In the genomic region with DNA sequence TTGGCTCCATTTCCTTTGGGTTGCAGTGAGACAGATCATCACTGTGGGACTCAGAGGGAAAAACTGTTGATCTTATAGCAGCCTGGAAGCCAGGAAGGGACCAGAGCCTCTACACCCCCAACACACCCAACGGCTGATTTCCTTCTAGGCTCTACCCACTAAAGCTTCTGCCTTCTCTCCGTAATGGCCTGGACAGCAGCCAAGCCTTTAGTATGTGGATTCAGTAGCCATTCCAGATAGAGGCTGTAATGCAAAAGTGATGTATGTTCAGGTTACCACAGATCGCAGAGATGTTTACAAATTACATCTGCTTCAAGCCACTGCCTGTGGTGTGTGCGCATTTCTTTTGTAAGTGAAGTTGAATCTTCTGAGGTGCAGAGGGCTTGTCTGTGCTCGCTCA, we compare ENCODE assay signal across 23 mouse cellular contexts. TPM values are rescaled to one million over a fixed set of nuclear protein-coding genes. Genes with fewer than 3 reads are reported as not detected.
A peak's percentile ranks its signal among the peaks of the same experiment; 100 is the strongest.
DNase-seq lines count a peak whose midpoint lies in the region; ATAC-seq and TF ChIP-seq lines count a peak whose summit lies in the region.
"Had no signal": no experiment of that assay in that cellular context is flagged by ENCODE, and none has a peak within 500 bp of the region (broad histone marks: within the 10 kb centered on the region; RNA-seq: fewer than 3 reads in every experiment).

No protein-coding gene starts in this region.

- H3K4me2 ChIP-seq in stomach, postnatal 0 days (replicated peaks; ENCODE audit: low read depth) = no peak overlapping the region
- no peak overlapping the region for H3K4me2 ChIP-seq in neural tube, embryonic 15.5 days
- H3K4me2 ChIP-seq: forebrain, embryonic 12.5 days; heart, embryonic 15.5 days; hindbrain, embryonic 13.5 days had no signal

- whole genome bisulfite sequencing in spleen, adult 2 months = 59% methylated on average over 5 of the region's 5 CpGs
- WGBS in stomach, postnatal 0 days = 27% methylated on average over 5 of the region's 5 CpGs
- WGBS in neural tube, embryonic 15.5 days = 69% methylated on average over 5 of the region's 5 CpGs

- peaks cover 13% of the 10 kb centered on the region for H3K36me3 ChIP-seq in spleen, adult 2 months (ENCODE audit: control insufficient read depth, insufficient read depth, low read length)
- no peaks in the 10 kb centered on the region for H3K36me3 ChIP-seq in stomach, postnatal 0 days (ENCODE audit: control insufficient read depth, insufficient read depth, low read length)
- no peaks in the 10 kb centered on the region for H3K36me3 ChIP-seq in neural tube, embryonic 15.5 days
- H3K36me3 ChIP-seq: forebrain, embryonic 12.5 days; G1E; heart, embryonic 10.5 days; heart, embryonic 15.5 days; hindbrain, embryonic 13.5 days had no signal

- H3K9ac ChIP-seq in stomach, postnatal 0 days (ENCODE audit: low read length) = no peak overlapping the region
- H3K9ac ChIP-seq in neural tube, embryonic 15.5 days (replicated peaks) = no peak overlapping the region
- H3K9ac ChIP-seq: forebrain, embryonic 12.5 days; forebrain, postnatal 0 days; heart, embryonic 15.5 days; hindbrain, embryonic 13.5 days had no signal

- peak overlapping the region; percentile 39 for H3K27ac ChIP-seq in spleen, adult 2 months (ENCODE audit: insufficient read depth, low read length)
- no peak overlapping the region for H3K27ac ChIP-seq in stomach, postnatal 0 days (replicated peaks)
- H3K27ac ChIP-seq in neural tube, embryonic 15.5 days (replicated peaks) = no peak overlapping the region
- H3K27ac ChIP-seq: forebrain, embryonic 12.5 days; heart, embryonic 10.5 days; hindbrain, embryonic 13.5 days; hindbrain, postnatal 0 days had no signal

- TF ChIP-seq EP300 in stomach, postnatal 0 days (optimal IDR thresholded peaks at IDR 0.05) = no peak

- peaks cover 39% of the 10 kb centered on the region for H3K4me1 ChIP-seq in spleen, adult 2 months (ENCODE audit: control insufficient read depth, insufficient read depth, insufficient read length)
- H3K4me1 ChIP-seq in stomach, postnatal 0 days (replicated peaks; ENCODE audit: control insufficient read depth, insufficient read depth) = peaks cover 3% of the 10 kb centered on the region; the same call in 1 of the 2 replicates
- peaks cover 27% of the 10 kb centered on the region for H3K4me1 ChIP-seq in neural tube, embryonic 15.5 days

- H3K27me3 ChIP-seq in spleen, adult 2 months (ENCODE audit: control insufficient read depth, insufficient read depth, low read length) = no peaks in the 10 kb centered on the region
- peaks cover 3% of the 10 kb centered on the region; the same call in 1 of the 2 replicates for H3K27me3 ChIP-seq in stomach, postnatal 0 days (ENCODE audit: control insufficient read depth, insufficient read depth, low read length)
- peaks cover 28% of the 10 kb centered on the region for H3K27me3 ChIP-seq in neural tube, embryonic 15.5 days (replicated peaks)

- TF ChIP-seq POLR2A in spleen, adult 2 months (IDR thresholded peaks at IDR 0.05; ENCODE audit: low read depth, low read length) = no peak

- TF ChIP-seq CTCF in spleen, adult 2 months (IDR thresholded peaks at IDR 0.05; ENCODE audit: extremely low read depth, insufficient read depth, insufficient read length, insufficient replicate concordance) = no peak
- TF ChIP-seq CTCF in stomach, postnatal 0 days (IDR thresholded peaks at IDR 0.05; ENCODE audit: low read depth) = no peak

- no peak overlapping the region for H3K4me3 ChIP-seq in spleen, adult 2 months (ENCODE audit: extremely low read depth, insufficient read depth, insufficient read length)
- no peak overlapping the region for H3K4me3 ChIP-seq in stomach, postnatal 0 days (ENCODE audit: low read depth, low read length)
- no peak overlapping the region for H3K4me3 ChIP-seq in neural tube, embryonic 15.5 days (replicated peaks)
- H3K4me3 ChIP-seq: forebrain, embryonic 12.5 days; heart, embryonic 10.5 days; heart, embryonic 15.5 days; hindbrain, embryonic 13.5 days had no signal

- H3K9me3 ChIP-seq in stomach, postnatal 0 days (ENCODE audit: control insufficient read depth, low read length) = no peaks in the 10 kb centered on the region
- no peaks in the 10 kb centered on the region for H3K9me3 ChIP-seq in neural tube, embryonic 15.5 days (replicated peaks)
- H3K9me3 ChIP-seq: forebrain, embryonic 12.5 days; heart, embryonic 10.5 days; heart, embryonic 15.5 days; hindbrain, embryonic 13.5 days had no signal

- no peak for ATAC-seq in cerebellum, adult (ENCODE audit: insufficient number of reproducible peaks, low FRiP score, low TSS enrichment)
- no peak for ATAC-seq in stomach, postnatal 0 days (ENCODE audit: low FRiP score, low TSS enrichment)
- ATAC-seq in neural tube, embryonic 15.5 days (ENCODE audit: low FRiP score) = no peak
- ATAC-seq: CD4-positive, CD25-positive, alpha-beta regulatory T cell, adult 4 months; forebrain, postnatal 0 days had no signal

- peak; percentile 11 to 24 for DNase-seq in cerebellum, postnatal 14 days
- peak; percentile 22 for DNase-seq in kidney, postnatal 10 days
- DNase-seq in kidney, adult 11 months = no peak
- no peak for DNase-seq in spleen, adult 2 months (ENCODE audit: low read depth in 1 of 2, low spot score in 2 of 2)
- DNase-seq in spleen, postnatal 14 days (ENCODE audit: low spot score in 2 of 2) = no peak
- peak; percentile 18 for DNase-seq in stomach, postnatal 0 days (ENCODE audit: low spot score)
- DNase-seq: adrenal gland, postnatal 10 days; cerebellum, adult 18-20 months; cerebellum, adult 9-11 months; forebrain, postnatal 0 days; gastrocnemius, postnatal 14 days; heart, adult 18-20 months; heart, postnatal 14 days had no signal

RNA-seq across cellular contexts. Expression of a gene that starts 3.1 kb away (rescaled TPM):
- polyA plus RNA-seq in spleen, adult 2 months (2012; rRNA removed) = 5,504 and 8,483 TPM in 2 replicates
- 19.3 and 20.1 TPM in 2 replicates for polyA plus RNA-seq in stomach, postnatal 0 days (2015; fragmentation: Nextera tagmentation; extraction: Ambion mirVana)
- polyA plus RNA-seq in neural tube, embryonic 15.5 days (2015; fragmentation: Nextera tagmentation; extraction: Ambion mirVana) = 1.4 and 189 TPM in 2 replicates

RNA-seq across cellular contexts. Expression of a gene that starts 21.8 kb away (rescaled TPM):
- 318 and 334 TPM in 2 replicates for polyA plus RNA-seq in spleen, adult 2 months (2012; rRNA removed)
- 0.13 and 0.16 TPM in 2 replicates for polyA plus RNA-seq in stomach, postnatal 0 days (2015; fragmentation: Nextera tagmentation; extraction: Ambion mirVana)
- 0.08 and 0.26 TPM in 2 replicates for polyA plus RNA-seq in neural tube, embryonic 15.5 days (2015; fragmentation: Nextera tagmentation; extraction: Ambion mirVana)
- polyA plus RNA-seq: embryonic facial prominence, embryonic 11.5 days; forebrain, embryonic 12.5 days; G1E; heart, embryonic 10.5 days had no signal

RNA-seq across cellular contexts. Expression of a gene that starts 27.1 kb away (rescaled TPM):
- 1,846 and 1,869 TPM in 2 replicates for polyA plus RNA-seq in spleen, adult 2 months (2012; rRNA removed)
- polyA plus RNA-seq in stomach, postnatal 0 days (2015; fragmentation: Nextera tagmentation; extraction: Ambion mirVana) = 6.8 and 8.2 TPM in 2 replicates
- polyA plus RNA-seq in neural tube, embryonic 15.5 days (2015; fragmentation: Nextera tagmentation; extraction: Ambion mirVana) = 0.97 and 82.8 TPM in 2 replicates
- polyA plus RNA-seq: embryonic facial prominence, embryonic 11.5 days; forebrain, embryonic 12.5 days; G1E had no signal

RNA-seq across cellular contexts. Expression of a gene that starts 45.1 kb away (rescaled TPM):
- polyA plus RNA-seq in spleen, adult 2 months (2012; rRNA removed) = 1,025 and 1,109 TPM in 2 replicates
- polyA plus RNA-seq in stomach, postnatal 0 days (2015; fragmentation: Nextera tagmentation; extraction: Ambion mirVana) = 5.6 and 6.7 TPM in 2 replicates
- 4.0 and 55.6 TPM in 2 replicates for polyA plus RNA-seq in neural tube, embryonic 15.5 days (2015; fragmentation: Nextera tagmentation; extraction: Ambion mirVana)
- polyA plus RNA-seq: G1E had no signal

RNA-seq across cellular contexts. Expression of a gene that starts 57.2 kb away (rescaled TPM):
- polyA plus RNA-seq in spleen, adult 2 months (2012; rRNA removed) = 83.0 and 111 TPM in 2 replicates
- 5.8 and 5.9 TPM in 2 replicates for polyA plus RNA-seq in stomach, postnatal 0 days (2015; fragmentation: Nextera tagmentation; extraction: Ambion mirVana)
- 1.9 and 15.0 TPM in 2 replicates for polyA plus RNA-seq in neural tube, embryonic 15.5 days (2015; fragmentation: Nextera tagmentation; extraction: Ambion mirVana)

Comparison
In these comparisons a context has a peak if more than half of its experiments do, and no peak if none do; other contexts are left out.
1. DNase-seq: peak in cerebellum, postnatal 14 days (2 of 2), kidney, postnatal 10 days (single experiment) and stomach, postnatal 0 days (single experiment); none in kidney, adult 11 months (single experiment), spleen, adult 2 months (0 of 2) and spleen, postnatal 14 days (0 of 2).
2. RNA of a gene that starts 3.1 kb away (polyA plus RNA-seq): 5,504 to 8,483 TPM in spleen, adult 2 months; 19.3 to 20.1 TPM in stomach, postnatal 0 days and 1.4 to 189 TPM in neural tube, embryonic 15.5 days; every median in the first group is over 10 times any median in the second.
3. RNA of a gene that starts 21.8 kb away (polyA plus RNA-seq): 318 to 334 TPM in spleen, adult 2 months; 0.13 to 0.16 TPM in stomach, postnatal 0 days and 0.08 to 0.26 TPM in neural tube, embryonic 15.5 days; every median in the first group is over 100 times any median in the second.
4. RNA of a gene that starts 27.1 kb away (polyA plus RNA-seq): 1,846 to 1,869 TPM in spleen, adult 2 months; 6.8 to 8.2 TPM in stomach, postnatal 0 days and 0.97 to 82.8 TPM in neural tube, embryonic 15.5 days; every median in the first group is over 10 times any median in the second.